In the genomic region with DNA sequence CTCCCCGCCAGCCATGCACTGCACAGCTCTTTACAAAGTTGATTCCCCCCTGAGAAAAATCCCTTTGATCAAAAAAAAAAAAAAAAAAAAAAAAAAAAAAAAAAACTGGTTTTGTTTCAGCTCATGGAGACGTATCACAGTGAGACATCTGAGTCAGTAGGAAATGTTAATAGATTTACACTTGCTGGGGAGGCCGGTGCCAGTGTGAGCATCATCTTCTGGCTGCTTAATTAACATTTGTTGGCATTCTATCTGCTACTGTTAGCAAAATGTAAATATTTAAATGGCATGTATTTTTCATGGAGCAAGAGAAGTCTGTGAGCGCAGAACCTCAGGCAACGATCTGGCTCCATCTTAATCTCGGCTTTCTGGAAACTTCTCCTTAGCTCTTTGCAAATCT, we compare ENCODE assay signal across 21 mouse cellular contexts.
DNase-seq lines count a peak whose midpoint lies in the region; ATAC-seq and TF ChIP-seq lines count a peak whose summit lies in the region.
"Had no signal": no experiment of that assay in that cellular context is flagged by ENCODE, and none has a peak within 500 bp of the region (broad histone marks: within the 10 kb centered on the region; RNA-seq: fewer than 3 reads in every experiment).

No protein-coding gene starts in this region.

- no peak overlapping the region for H3K4me2 ChIP-seq in forebrain, embryonic 15.5 days (replicated peaks)
- H3K4me2 ChIP-seq in forebrain, embryonic 11.5 days (ENCODE audit: low read depth, low read length, severe bottlenecking): no peak overlapping the region
- H3K4me2 ChIP-seq in midbrain, embryonic 15.5 days: no peak overlapping the region
- H3K4me2 ChIP-seq in midbrain, embryonic 16.5 days (ENCODE audit: low read length): no peak overlapping the region
- H3K4me2 ChIP-seq in forebrain, postnatal 0 days (ENCODE audit: low read depth): no peak overlapping the region
- H3K4me2 ChIP-seq: embryonic facial prominence, embryonic 12.5 days; heart, embryonic 11.5 days; heart, embryonic 15.5 days; hindbrain, embryonic 13.5 days had no signal

- H3K4me1 ChIP-seq in forebrain, embryonic 15.5 days: 0 out of 2 replicates have a peak, but pooled peaks cover 5% of the 10 kb centered on the region
- no peaks in the 10 kb centered on the region for H3K4me1 ChIP-seq in forebrain, embryonic 11.5 days (replicated peaks; ENCODE audit: control insufficient read depth, insufficient read depth, low read length)
- peaks cover 4% of the 10 kb centered on the region; the same call in 1 of the 2 replicates for H3K4me1 ChIP-seq in midbrain, embryonic 15.5 days
- H3K4me1 ChIP-seq in midbrain, embryonic 16.5 days (ENCODE audit: control insufficient read depth, insufficient read depth, low read length): no peaks in the 10 kb centered on the region; the same call in 1 of the 2 replicates
- H3K4me1 ChIP-seq in forebrain, postnatal 0 days (ENCODE audit: insufficient read depth): no peaks in the 10 kb centered on the region
- H3K4me1 ChIP-seq: embryonic facial prominence, embryonic 12.5 days; heart, embryonic 15.5 days; hindbrain, embryonic 13.5 days had no signal

- H3K9ac ChIP-seq in forebrain, embryonic 15.5 days (replicated peaks): no peak overlapping the region
- no peak overlapping the region for H3K9ac ChIP-seq in forebrain, embryonic 11.5 days (ENCODE audit: low read length)
- no peak overlapping the region for H3K9ac ChIP-seq in midbrain, embryonic 15.5 days
- no peak overlapping the region for H3K9ac ChIP-seq in midbrain, embryonic 16.5 days (ENCODE audit: low read depth, low read length)
- no peak overlapping the region for H3K9ac ChIP-seq in forebrain, postnatal 0 days
- H3K9ac ChIP-seq: embryonic facial prominence, embryonic 12.5 days; heart, embryonic 15.5 days; hindbrain, embryonic 13.5 days had no signal

- no peak for TF ChIP-seq CTCF in forebrain, postnatal 0 days (IDR thresholded peaks at IDR 0.05; ENCODE audit: low read depth)

- H3K36me3 ChIP-seq in forebrain, embryonic 15.5 days: no peaks in the 10 kb centered on the region
- H3K36me3 ChIP-seq in forebrain, embryonic 11.5 days (ENCODE audit: control insufficient read depth, insufficient read depth, low read length): no peaks in the 10 kb centered on the region
- H3K36me3 ChIP-seq in midbrain, embryonic 15.5 days (replicated peaks): no peaks in the 10 kb centered on the region
- no peaks in the 10 kb centered on the region for H3K36me3 ChIP-seq in midbrain, embryonic 16.5 days (ENCODE audit: control insufficient read depth, insufficient read depth, low read length)
- no peaks in the 10 kb centered on the region for H3K36me3 ChIP-seq in forebrain, postnatal 0 days (ENCODE audit: insufficient read depth)
- H3K36me3 ChIP-seq: embryonic facial prominence, embryonic 12.5 days; heart, embryonic 15.5 days; hindbrain, embryonic 13.5 days had no signal

- no peak overlapping the region for H3K4me3 ChIP-seq in forebrain, embryonic 15.5 days
- H3K4me3 ChIP-seq in forebrain, embryonic 11.5 days (ENCODE audit: low read depth, low read length): no peak overlapping the region
- H3K4me3 ChIP-seq in midbrain, embryonic 15.5 days: no peak overlapping the region
- H3K4me3 ChIP-seq in midbrain, embryonic 16.5 days (ENCODE audit: low read depth, low read length): no peak overlapping the region
- H3K4me3 ChIP-seq in forebrain, postnatal 0 days (ENCODE audit: low read depth, low read length): no peak overlapping the region
- H3K4me3 ChIP-seq: embryonic facial prominence, embryonic 12.5 days; heart, adult 2 months; heart, embryonic 15.5 days; hindbrain, embryonic 13.5 days had no signal

- DNase-seq in forebrain, embryonic 11.5 days (ENCODE audit: low spot score): no peak
- DNase-seq in forebrain, postnatal 0 days: peak; percentile 53
- no peak for DNase-seq in kidney, postnatal 36 days
- DNase-seq: adrenal gland, postnatal 14 days; cerebellum, adult 11 months; cerebellum, adult 8-10 months; cerebellum, postnatal 14 days; gastrocnemius, postnatal 14 days; heart, adult 2 months; heart, postnatal 14 days had no signal

- H3K27me3 ChIP-seq in forebrain, embryonic 15.5 days: no peaks in the 10 kb centered on the region
- H3K27me3 ChIP-seq in forebrain, embryonic 11.5 days (ENCODE audit: control insufficient read depth, insufficient read depth, low read length): no peaks in the 10 kb centered on the region
- H3K27me3 ChIP-seq in midbrain, embryonic 15.5 days (replicated peaks): no peaks in the 10 kb centered on the region
- no peaks in the 10 kb centered on the region for H3K27me3 ChIP-seq in midbrain, embryonic 16.5 days (ENCODE audit: control insufficient read depth, insufficient read depth, low read depth, low read length)
- no peaks in the 10 kb centered on the region for H3K27me3 ChIP-seq in forebrain, postnatal 0 days (ENCODE audit: insufficient read depth, low read length)
- H3K27me3 ChIP-seq: CH12.LX; embryonic facial prominence, embryonic 12.5 days; heart, embryonic 15.5 days; hindbrain, embryonic 13.5 days; Patski had no signal

- peak; percentile 63; the same call in 1 of the 2 replicates for ATAC-seq in forebrain, embryonic 15.5 days (replicated peaks)
- ATAC-seq in forebrain, embryonic 11.5 days (replicated peaks; ENCODE audit: low FRiP score): no peak
- no peak for ATAC-seq in midbrain, embryonic 15.5 days (replicated peaks)
- no peak for ATAC-seq in midbrain, embryonic 16.5 days
- ATAC-seq in forebrain, postnatal 0 days: peak; percentile 61
- ATAC-seq: activated CD4-positive, CD25-positive, alpha-beta regulatory T cell, adult 4 months; hindbrain, postnatal 0 days; Patski had no signal

- H3K9me3 ChIP-seq in forebrain, embryonic 15.5 days: no peaks in the 10 kb centered on the region
- H3K9me3 ChIP-seq in forebrain, embryonic 11.5 days (ENCODE audit: control insufficient read depth, low read length): no peaks in the 10 kb centered on the region
- no peaks in the 10 kb centered on the region for H3K9me3 ChIP-seq in midbrain, embryonic 15.5 days
- H3K9me3 ChIP-seq in midbrain, embryonic 16.5 days (replicated peaks; ENCODE audit: control insufficient read depth, low read length, poor library complexity, severe bottlenecking): no peaks in the 10 kb centered on the region
- H3K9me3 ChIP-seq in forebrain, postnatal 0 days (ENCODE audit: low read length): no peaks in the 10 kb centered on the region
- H3K9me3 ChIP-seq: embryonic facial prominence, embryonic 12.5 days; heart, embryonic 15.5 days; hindbrain, embryonic 13.5 days had no signal

- WGBS in forebrain, embryonic 15.5 days: 42% methylated on average over 6 of the region's 6 CpGs
- WGBS in forebrain, embryonic 11.5 days: 60% methylated on average over 6 of the region's 6 CpGs
- WGBS in midbrain, embryonic 15.5 days: 40% methylated on average over 6 of the region's 6 CpGs
- 34% methylated on average over 6 of the region's 6 CpGs for WGBS in midbrain, embryonic 16.5 days
- 29% methylated on average over 6 of the region's 6 CpGs for WGBS in forebrain, postnatal 0 days

- H3K27ac ChIP-seq in forebrain, embryonic 15.5 days (replicated peaks): no peak overlapping the region
- H3K27ac ChIP-seq in forebrain, embryonic 11.5 days (ENCODE audit: low read depth, low read length): no peak overlapping the region
- 0 out of 2 replicates have a peak overlapping the region, but pooled peaks have one; percentile 21 for H3K27ac ChIP-seq in midbrain, embryonic 15.5 days
- no peak overlapping the region for H3K27ac ChIP-seq in midbrain, embryonic 16.5 days (ENCODE audit: low read length)
- no peak overlapping the region for H3K27ac ChIP-seq in forebrain, postnatal 0 days (ENCODE audit: low read depth, low read length)
- H3K27ac ChIP-seq: embryonic facial prominence, embryonic 12.5 days; heart, adult 2 months; heart, embryonic 15.5 days; hindbrain, embryonic 13.5 days; hindbrain, postnatal 0 days had no signal

Comparison
In these comparisons a context has a peak if more than half of its experiments do, and no peak if none do; other contexts are left out.
1. ATAC-seq: peak in forebrain, embryonic 15.5 days (single experiment) and forebrain, postnatal 0 days (single experiment); none in forebrain, embryonic 11.5 days (single experiment), midbrain, embryonic 15.5 days (single experiment) and midbrain, embryonic 16.5 days (single experiment).